Mouse (Mus musculus) liver, embryonic 15.5 days (tissue): ENCODE measurements around the gene Krt33b. TPM values are rescaled to one million over a fixed set of nuclear protein-coding genes. Genes with fewer than 3 reads are reported as not detected.

Source experiments
- ATAC-seq: fragments of 200-750 bp; cut with Nextera tagmentation; 2 replicates; pipeline ENCODE4 v1.8.0; 2017; ENCODE audit warnings: moderate number of reproducible peaks, mild to moderate bottlenecking, moderate library complexity; ENCODE audit not compliant: insufficient read depth
- H3K27ac ChIP-seq: fragments of 300-500 bp; sonication (generic); replicated peaks from 2 replicates; pipeline ENCODE4 v1.5.1; 2015; ENCODE audit warnings: mild to moderate bottlenecking, inconsistent platforms
- H3K27me3 ChIP-seq: fragments of 300-500 bp; sonication (generic); 2 replicates; pipeline ENCODE4 v1.6.1; 2015; ENCODE audit warnings: mild to moderate bottlenecking, inconsistent platforms
- H3K36me3 ChIP-seq: fragments of 300-500 bp; sonication (generic); replicated peaks from 2 replicates; pipeline ENCODE4 v1.6.1; 2015; ENCODE audit warnings: moderate library complexity, mild to moderate bottlenecking, inconsistent platforms
- H3K4me1 ChIP-seq: fragments of 300-500 bp; sonication (generic); replicated peaks from 2 replicates; pipeline ENCODE4 v1.6.1; 2015; ENCODE audit warnings: inconsistent platforms
- H3K4me2 ChIP-seq: fragments of 300-500 bp; sonication (generic); 2 replicates; pipeline ENCODE4 v1.6.1; 2015; ENCODE audit warnings: moderate library complexity, mild to moderate bottlenecking, inconsistent platforms
- H3K4me3 ChIP-seq: fragments of 300-500 bp; sonication (generic); replicated peaks from 2 replicates; pipeline ENCODE4 v1.5.1; 2015; ENCODE audit warnings: mild to moderate bottlenecking, inconsistent platforms
- H3K9ac ChIP-seq: fragments of 300-500 bp; sonication (generic); 2 replicates; pipeline ENCODE4 v1.6.1; 2015; ENCODE audit warnings: moderate library complexity, mild to moderate bottlenecking, inconsistent platforms
- H3K9me3 ChIP-seq: fragments of 300-500 bp; sonication (generic); replicated peaks from 2 replicates; pipeline ENCODE4 v1.6.1; 2016; ENCODE audit warnings: inconsistent platforms
- WGBS: fragments of 180-500 bp; shearing (Covaris S2); methylation state at CpG from one replicate; pipeline ENCODE4 v1.1.7; 2015; ENCODE audit warnings: mixed read lengths; ENCODE audit not compliant: insufficient replicate concordance; 5-methylcytosine and 5-hydroxymethylcytosine counted together
- polyA plus RNA-seq: library from polyadenylated mRNA; unstranded; fragments of >200 nt; fragmentation: Nextera tagmentation; extraction: Ambion mirVana; gene quantifications from 2 replicates; pipeline ENCODE4 v1.2.1, GENCODE M21; 2015

The Krt33b gene
- polyA plus RNA-seq: not detected in 2 replicates

DNA sequence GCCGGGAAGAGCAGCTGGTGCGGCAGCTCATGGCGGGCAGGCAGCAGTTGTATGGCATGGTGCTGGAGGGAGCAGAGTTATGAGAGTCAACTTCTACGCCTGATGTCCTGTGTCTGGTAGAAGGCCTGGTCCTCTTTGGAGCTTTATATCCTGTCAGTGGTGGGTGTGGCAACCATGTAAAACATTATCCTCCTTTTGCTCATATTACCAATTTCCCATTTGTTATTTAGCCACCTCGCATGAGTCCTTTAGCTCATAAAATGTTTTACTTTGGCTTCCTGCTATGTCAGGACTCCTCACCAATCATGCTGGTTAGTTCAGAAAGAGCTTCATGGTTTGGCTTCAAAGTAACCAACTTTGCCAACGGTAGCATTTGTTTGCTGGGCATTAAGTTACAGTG is at the start of gene Krt33b:
Krt33b (minus strand) TSS at position 101 of the 400 bp plus-strand sequence.
- Histone ChIP-seq H3K27ac (no peak within 1 kb of the TSS), H3K4me3 (no peak within 1 kb of the TSS), H3K9ac (no peak within 1 kb of the TSS), H3K9me3 (no peaks in the 10 kb centered on the region), H3K36me3 (no peaks in the 10 kb centered on the region), H3K27me3 (no peaks in the 10 kb centered on the region), H3K4me2 (no peak within 1 kb of the TSS), H3K4me1 (no peaks in the 10 kb centered on the region)
- no peak for ATAC-seq
- WGBS: 72% methylated on average over 6 of the region's 6 CpGs

GRCm38 (mm10) chr11:100073873-100074272 is 44.2 kb upstream of the Krt33b start:
- H3K9ac ChIP-seq: no peak overlapping the region
- H3K9me3 ChIP-seq: no peaks in the 10 kb centered on the region
- H3K4me2 ChIP-seq: no peak overlapping the region
- no peaks in the 10 kb centered on the region for H3K4me1 ChIP-seq
- H3K27ac ChIP-seq: no peak overlapping the region
- 21% methylated on average over 1 of the region's 1 CpGs for WGBS
- no peak overlapping the region for H3K4me3 ChIP-seq
- H3K27me3 ChIP-seq: no peaks in the 10 kb centered on the region
- no peak for ATAC-seq
- H3K36me3 ChIP-seq: no peaks in the 10 kb centered on the region

DNA sequence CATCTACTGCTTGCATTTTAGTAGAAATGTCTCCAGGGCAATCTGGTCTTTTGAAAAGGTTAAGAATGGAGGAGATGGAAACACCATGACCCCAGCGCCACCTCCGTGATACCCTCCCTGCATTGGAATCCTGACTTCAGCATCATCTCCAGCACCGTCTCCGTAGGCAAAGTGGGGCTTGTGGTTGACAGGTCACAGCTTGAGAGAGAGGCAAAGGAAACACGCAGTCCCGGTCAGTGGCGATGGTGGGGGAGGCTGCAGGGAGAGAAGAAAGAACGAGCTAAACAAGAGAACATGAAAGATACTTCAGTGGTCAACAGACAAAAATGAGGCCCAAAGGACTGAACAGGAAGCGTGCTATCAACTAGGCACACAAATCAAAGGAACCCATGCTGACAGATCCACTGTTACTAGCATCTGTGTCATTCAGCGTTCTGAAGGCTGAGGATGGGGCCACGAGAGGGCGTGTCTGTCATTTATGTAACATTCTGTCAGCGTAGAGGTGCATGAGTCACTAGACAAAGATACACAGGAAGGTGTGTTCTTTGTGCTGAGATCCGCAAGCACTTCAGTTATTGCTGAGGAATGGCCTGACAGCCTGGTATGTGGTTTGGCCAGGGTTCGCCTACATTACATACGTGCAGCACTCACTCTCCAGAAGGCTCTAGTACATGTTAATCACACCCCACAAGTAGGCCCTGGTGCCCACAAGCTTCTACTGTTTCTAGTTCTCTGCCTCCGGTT is 37.8 kb upstream of the Krt33b start:
- Histone ChIP-seq H3K4me2 (no peak overlapping the region), H3K9ac (no peak overlapping the region), H3K4me3 (no peak overlapping the region), H3K27ac (no peak overlapping the region), H3K36me3 (no peaks in the 10 kb centered on the region), H3K27me3 (no peaks in the 10 kb centered on the region), H3K4me1 (no peaks in the 10 kb centered on the region), H3K9me3 (no peaks in the 10 kb centered on the region)
- no peak for ATAC-seq
- WGBS: 62% methylated on average over 17 of the region's 17 CpGs

DNA sequence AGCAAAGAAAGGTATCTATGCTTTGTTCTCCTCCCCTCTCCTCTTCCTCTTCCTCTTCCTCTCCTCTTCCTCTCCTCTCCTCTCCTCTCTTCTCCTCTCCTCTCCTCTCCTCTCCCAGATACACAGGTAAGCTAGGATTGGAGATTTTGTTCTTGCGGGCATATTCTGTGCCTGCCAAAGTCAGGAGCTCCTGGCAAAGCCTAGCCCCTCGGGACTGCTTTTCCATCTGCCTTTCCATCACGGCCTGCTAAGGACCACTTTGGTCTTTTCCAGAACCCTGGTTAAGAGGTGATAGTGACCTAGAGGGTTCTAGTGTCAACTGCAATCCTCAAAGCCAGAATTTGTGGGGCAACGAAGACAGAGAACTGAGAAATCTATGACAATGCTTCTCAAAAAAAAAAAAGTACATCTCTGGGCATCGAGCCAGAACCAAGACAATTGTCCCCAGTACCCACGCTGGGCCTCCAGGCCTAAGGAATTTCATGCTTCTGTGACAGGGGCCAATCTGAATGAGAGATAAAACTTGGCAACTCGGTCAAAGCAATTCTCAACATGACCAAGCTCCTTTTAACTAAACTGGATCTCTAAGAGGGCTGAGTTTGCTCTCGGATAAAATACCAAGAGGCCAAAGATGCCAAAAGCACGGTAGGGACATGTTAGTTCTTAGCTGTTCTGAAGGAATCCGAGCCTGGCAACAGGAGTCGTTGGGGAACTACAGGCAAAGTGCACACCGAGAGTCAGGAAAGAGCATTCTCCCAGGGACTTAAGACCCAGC is 36.8 kb upstream of the Krt33b start:
- Histone ChIP-seq H3K4me1 (no peaks in the 10 kb centered on the region), H3K36me3 (no peaks in the 10 kb centered on the region), H3K27me3 (no peaks in the 10 kb centered on the region), H3K27ac (no peak overlapping the region), H3K9me3 (no peaks in the 10 kb centered on the region), H3K9ac (no peak overlapping the region), H3K4me2 (no peak overlapping the region), H3K4me3 (no peak overlapping the region)
- ATAC-seq: no peak
- 59% methylated on average over 12 of the region's 12 CpGs for WGBS

DNA sequence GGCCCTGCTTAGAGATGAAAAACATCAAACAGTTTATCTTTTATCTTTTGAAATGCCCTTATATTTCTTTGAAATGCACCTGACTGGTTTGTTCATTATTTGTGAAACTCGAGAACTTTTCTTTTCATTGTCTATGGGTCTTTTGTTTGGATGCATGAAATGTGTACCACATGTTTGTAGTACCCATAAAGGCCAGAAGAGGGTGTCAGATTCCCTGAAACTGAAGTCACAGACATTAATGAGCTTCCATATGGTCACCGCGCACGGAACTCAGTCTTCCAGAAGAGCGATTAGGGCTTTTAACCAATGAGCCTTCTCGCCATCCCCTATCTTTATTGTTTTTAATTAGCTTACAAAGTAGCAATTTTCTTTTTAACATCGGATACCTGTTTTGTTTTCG is 29.2 kb upstream of the Krt33b start:
- Histone ChIP-seq H3K9me3 (no peaks in the 10 kb centered on the region), H3K4me1 (no peaks in the 10 kb centered on the region), H3K9ac (no peak overlapping the region), H3K4me2 (no peak overlapping the region), H3K27ac (no peak overlapping the region), H3K4me3 (no peak overlapping the region), H3K36me3 (no peaks in the 10 kb centered on the region), H3K27me3 (no peaks in the 10 kb centered on the region)
- ATAC-seq: no peak
- WGBS: 63% methylated on average over 8 of the region's 8 CpGs

DNA sequence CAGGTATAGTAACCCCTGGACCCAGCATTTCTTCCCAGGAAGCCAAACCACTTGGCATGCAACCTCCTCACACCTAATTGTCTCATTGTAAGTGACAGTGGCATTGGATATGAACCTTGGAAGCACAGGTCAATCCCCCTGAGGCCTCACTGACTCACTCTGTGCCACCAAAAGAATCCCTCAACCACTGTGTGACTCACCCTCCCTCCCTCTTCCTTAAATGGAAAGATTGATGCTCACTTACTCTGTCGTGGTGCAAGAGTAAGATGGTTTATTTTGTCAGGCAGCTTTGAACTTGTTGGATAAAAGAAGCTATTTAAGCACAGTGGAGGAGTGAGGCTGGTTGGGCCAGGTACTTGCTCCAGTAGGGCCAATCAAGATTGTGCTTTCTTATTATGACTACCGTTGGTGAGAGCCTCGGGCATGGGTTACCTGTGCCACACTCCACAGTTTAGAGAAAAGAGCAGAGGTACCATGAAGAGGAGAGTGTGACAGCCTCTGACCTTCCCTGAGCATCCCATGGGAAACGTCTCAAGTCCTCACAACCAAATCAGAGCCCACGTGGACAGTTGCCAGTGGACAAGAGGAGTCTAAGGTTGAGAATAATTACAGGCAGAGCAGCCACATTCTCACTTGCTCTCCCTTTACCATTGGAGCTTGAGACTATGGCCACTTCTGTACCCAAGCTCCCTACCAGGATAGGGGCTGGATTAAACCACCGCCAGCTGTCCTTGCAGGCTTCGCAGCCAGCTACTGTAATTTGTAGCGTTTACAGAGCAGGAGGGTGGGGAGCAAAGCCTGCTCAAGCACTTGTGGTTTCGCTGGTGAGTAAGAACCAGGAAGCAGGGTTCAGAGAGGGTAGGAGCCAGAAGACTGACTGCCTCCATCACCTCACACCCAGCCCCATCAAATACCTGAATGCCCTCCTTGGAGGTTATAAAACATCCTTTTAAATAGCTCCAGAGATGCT is 26.3 kb upstream of the Krt33b start:
- WGBS: 44% methylated on average over 9 of the region's 9 CpGs
- H3K4me2 ChIP-seq: no peak overlapping the region
- no peak overlapping the region for H3K9ac ChIP-seq
- H3K27me3 ChIP-seq: no peaks in the 10 kb centered on the region
- no peak overlapping the region for H3K4me3 ChIP-seq
- H3K9me3 ChIP-seq: no peaks in the 10 kb centered on the region
- no peak overlapping the region for H3K27ac ChIP-seq
- no peaks in the 10 kb centered on the region for H3K36me3 ChIP-seq
- no peak for ATAC-seq
- H3K4me1 ChIP-seq: no peaks in the 10 kb centered on the region

DNA sequence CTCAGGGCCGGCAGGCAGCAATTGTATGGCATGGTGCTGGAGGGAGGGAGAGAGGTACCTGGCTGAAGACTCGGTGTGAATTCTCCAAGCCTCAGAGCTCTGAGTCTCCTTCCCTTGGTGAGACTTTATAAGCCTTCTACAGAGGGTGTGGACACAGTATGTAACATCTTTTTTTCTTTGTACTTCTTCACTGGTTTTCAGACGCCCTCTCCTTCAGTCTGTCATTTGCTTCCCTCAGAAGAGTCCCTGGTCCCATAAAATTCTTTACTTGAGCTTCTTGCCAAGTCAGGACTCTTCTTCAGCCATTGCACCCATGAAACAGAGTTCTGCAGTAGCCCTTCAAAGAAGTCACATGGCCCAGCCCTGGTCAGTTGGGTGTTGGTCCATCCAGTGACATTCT is 20.8 kb upstream of the Krt33b start, which contains the start of gene Krt31:
Krt31 (minus strand) TSS at position 101 of the 400 bp plus-strand sequence.
- no peak within 1 kb of the TSS for H3K4me2 ChIP-seq
- WGBS: 66% methylated on average over 3 of the region's 3 CpGs

DNA sequence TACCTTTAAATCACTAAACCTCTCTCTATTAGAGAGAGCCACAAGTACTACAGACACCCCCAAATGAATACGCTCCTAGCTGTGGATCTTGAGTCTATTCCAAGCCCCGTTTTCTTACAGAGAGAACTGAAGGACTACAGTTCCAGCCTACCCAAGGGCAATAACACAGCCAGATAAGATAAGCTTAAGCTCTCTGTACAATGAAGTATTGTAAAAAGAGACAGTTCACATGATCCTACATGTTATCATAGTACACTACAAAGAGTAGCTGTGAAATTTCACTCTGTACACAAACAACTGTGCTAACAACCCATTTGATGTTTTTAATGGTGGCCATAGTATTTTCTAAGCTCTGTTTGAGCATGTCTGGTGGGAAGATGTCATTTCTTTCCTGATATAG is 17.5 kb upstream of the Krt33b start:
- Histone ChIP-seq H3K36me3 (no peaks in the 10 kb centered on the region), H3K27ac (no peak overlapping the region), H3K4me1 (no peaks in the 10 kb centered on the region), H3K9ac (no peak overlapping the region), H3K4me2 (no peak overlapping the region), H3K4me3 (no peak overlapping the region), H3K9me3 (no peaks in the 10 kb centered on the region), H3K27me3 (no peaks in the 10 kb centered on the region)
- 65% methylated on average over 2 of the region's 2 CpGs for WGBS
- no peak for ATAC-seq

More for the DNA sequence above, 20.8 kb upstream of the Krt33b start, which contains the start of gene Krt31:
- H3K9ac ChIP-seq: no peak within 1 kb of the TSS
- H3K4me3 ChIP-seq: no peak within 1 kb of the TSS
- H3K36me3 ChIP-seq: no peaks in the 10 kb centered on the region
- ATAC-seq: no peak
- no peaks in the 10 kb centered on the region for H3K9me3 ChIP-seq
- H3K27me3 ChIP-seq: no peaks in the 10 kb centered on the region
- H3K27ac ChIP-seq: no peak within 1 kb of the TSS
- H3K4me1 ChIP-seq: no peaks in the 10 kb centered on the region

DNA sequence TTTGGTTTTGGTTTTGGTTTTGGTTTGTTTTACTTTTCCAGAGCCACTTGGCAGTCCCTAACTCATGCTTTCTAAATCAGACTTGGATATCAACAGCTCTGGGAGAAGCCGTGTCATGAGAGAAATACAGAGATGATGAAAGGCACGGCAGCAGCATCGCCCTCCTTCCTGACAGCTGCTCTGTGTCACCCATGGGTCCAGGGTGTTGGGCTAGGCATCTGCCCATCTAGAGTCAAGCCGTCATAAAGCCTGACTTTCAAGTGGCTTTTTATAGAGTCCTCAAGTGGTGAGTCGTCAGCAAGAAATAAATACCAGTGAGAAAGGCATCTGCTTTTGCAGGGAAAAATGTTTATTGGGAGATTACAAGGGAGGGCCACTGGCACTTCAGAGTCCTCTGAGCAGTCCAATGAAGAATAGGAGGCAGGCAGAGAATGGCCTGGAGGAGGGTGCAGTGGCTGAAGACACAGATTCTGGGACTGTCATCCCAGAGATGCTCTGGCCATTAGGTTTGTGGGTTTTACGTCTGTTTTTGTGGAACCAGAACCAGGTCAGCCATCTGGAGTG is 16.7 kb upstream of the Krt33b start:
- H3K4me1 ChIP-seq: no peaks in the 10 kb centered on the region
- no peaks in the 10 kb centered on the region for H3K36me3 ChIP-seq
- H3K4me3 ChIP-seq: no peak overlapping the region
- H3K9me3 ChIP-seq: no peaks in the 10 kb centered on the region
- no peak overlapping the region for H3K4me2 ChIP-seq
- no peak for ATAC-seq
- H3K27ac ChIP-seq: no peak overlapping the region
- H3K9ac ChIP-seq: no peak overlapping the region
- no peaks in the 10 kb centered on the region for H3K27me3 ChIP-seq
- 64% methylated on average over 6 of the region's 6 CpGs for WGBS

DNA sequence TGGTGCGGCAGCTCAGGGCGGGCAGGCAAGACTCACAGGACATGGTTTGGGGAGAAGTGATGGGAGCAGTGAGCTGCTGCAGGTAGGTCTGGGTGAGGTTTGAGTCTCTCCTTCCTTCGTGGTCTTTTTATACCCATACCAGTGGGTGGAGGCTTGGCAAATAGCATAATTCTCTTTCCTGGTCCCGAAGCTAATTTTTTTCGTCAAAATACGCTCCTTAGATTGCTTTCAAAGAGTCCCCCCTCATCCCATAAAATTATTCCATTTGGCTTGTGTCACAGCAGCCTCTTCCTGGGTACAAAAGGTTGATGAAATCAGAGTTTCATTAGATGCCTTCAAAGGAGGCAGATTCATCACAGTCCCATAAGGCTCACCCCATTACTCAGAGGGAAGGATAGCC is 11.8 kb upstream of the Krt33b start, which contains the start of gene Krt34:
Krt34 (minus strand) TSS at position 101 of the 400 bp plus-strand sequence.
- Histone ChIP-seq H3K9me3 (no peaks in the 10 kb centered on the region), H3K4me1 (no peaks in the 10 kb centered on the region), H3K27me3 (no peaks in the 10 kb centered on the region), H3K4me2 (no peak within 1 kb of the TSS), H3K27ac (no peak within 1 kb of the TSS), H3K36me3 (no peaks in the 10 kb centered on the region), H3K9ac (no peak within 1 kb of the TSS), H3K4me3 (no peak within 1 kb of the TSS)
- WGBS: 64% methylated on average over 6 of the region's 6 CpGs
- ATAC-seq: no peak
